Mouse (Mus musculus): ENCODE data around the gene Clptm1. TPM values are rescaled to one million over a fixed set of nuclear protein-coding genes. Genes with fewer than 3 reads are reported as not detected.

The Clptm1 gene
- total and polyA plus RNA-seq, 2 experiments from 2014 or later = 140 to 149 TPM

- H3K4me1 ChIP-seq (ENCODE audit: insufficient read depth, low read length) = no peaks in the 10 kb centered on the region
- TF ChIP-seq CTCF (IDR thresholded peaks at IDR 0.05) = no peak
- H3K27ac ChIP-seq (ENCODE audit: low read depth, low read length) = no peak overlapping the region
- H3K4me3 ChIP-seq (ENCODE audit: low read depth, low read length) = no peak overlapping the region
- DNase-seq (ENCODE audit: low spot score) = no peak
- no peak for ATAC-seq (ENCODE audit: low FRiP score)
- H3K9ac ChIP-seq (replicated peaks; ENCODE audit: low read length, poor library complexity, severe bottlenecking) = no peak overlapping the region
- H3K36me3 ChIP-seq (ENCODE audit: insufficient read depth, low read length) = no peaks in the 10 kb centered on the region
- no peaks in the 10 kb centered on the region for H3K9me3 ChIP-seq (ENCODE audit: low read length)
- no peak overlapping the region for H3K4me2 ChIP-seq (ENCODE audit: low read depth, low read length, poor library complexity, severe bottlenecking)
- H3K27me3 ChIP-seq (ENCODE audit: insufficient read depth, low read length) = no peaks in the 10 kb centered on the region
- 72% methylated on average over 3 of the region's 3 CpGs for WGBS
Observed at GRCm38 (mm10) chr7:19682979-19683378, 18.1 kb upstream of the Clptm1 start.

GRCm38 (mm10) chr7:19681202-19681694 is 16.4 kb upstream of the Clptm1 start, which contains the start of the genes Gm44805 and Apoc4:
Gene Gm44805 (minus strand): TSS chr7:19681423.
Gene Apoc4 (minus strand): TSS chr7:19681479.
- H3K4me1 ChIP-seq (ENCODE audit: insufficient read depth, low read length) = no peaks in the 10 kb centered on the region
- H3K27ac ChIP-seq (ENCODE audit: low read depth, low read length) = no peak within 1 kb of the TSS
- H3K36me3 ChIP-seq (ENCODE audit: insufficient read depth, low read length) = no peaks in the 10 kb centered on the region
- no peak within 1 kb of the TSS for H3K4me3 ChIP-seq (ENCODE audit: low read depth, low read length)
- TF ChIP-seq CTCF (IDR thresholded peaks at IDR 0.05) = no peak
- DNase-seq (ENCODE audit: low spot score) (no peak), ATAC-seq (ENCODE audit: low FRiP score) (no peak)
- no peak within 1 kb of the TSS for H3K9ac ChIP-seq (replicated peaks; ENCODE audit: low read length, poor library complexity, severe bottlenecking)
- H3K9me3 ChIP-seq (ENCODE audit: low read length) = no peaks in the 10 kb centered on the region
- WGBS = 56% methylated on average over 8 of the region's 8 CpGs
- no peaks in the 10 kb centered on the region for H3K27me3 ChIP-seq (ENCODE audit: insufficient read depth, low read length)
- H3K4me2 ChIP-seq (ENCODE audit: low read depth, low read length, poor library complexity, severe bottlenecking) = no peak within 1 kb of the TSS

- TF ChIP-seq CTCF (IDR thresholded peaks at IDR 0.05) = no peak
- H3K4me1 ChIP-seq (ENCODE audit: insufficient read depth, low read length) = no peaks in the 10 kb centered on the region
- H3K4me2 ChIP-seq (ENCODE audit: low read depth, low read length, poor library complexity, severe bottlenecking) = no peak overlapping the region
- H3K4me3 ChIP-seq (ENCODE audit: low read depth, low read length) = no peak overlapping the region
- WGBS = 93% methylated on average over 2 of the region's 2 CpGs
- DNase-seq (ENCODE audit: low spot score) (no peak), ATAC-seq (ENCODE audit: low FRiP score) (no peak)
- H3K27me3 ChIP-seq (ENCODE audit: insufficient read depth, low read length) = no peaks in the 10 kb centered on the region
- H3K9ac ChIP-seq (replicated peaks; ENCODE audit: low read length, poor library complexity, severe bottlenecking) = no peak overlapping the region
- no peak overlapping the region for H3K27ac ChIP-seq (ENCODE audit: low read depth, low read length)
- no peaks in the 10 kb centered on the region for H3K36me3 ChIP-seq (ENCODE audit: insufficient read depth, low read length)
- no peaks in the 10 kb centered on the region for H3K9me3 ChIP-seq (ENCODE audit: low read length)
Observed at GRCm38 (mm10) chr7:19680702-19681101, 15.9 kb upstream of the Clptm1 start.

- Histone ChIP-seq H3K4me1 (ENCODE audit: insufficient read depth, low read length) (no peaks in the 10 kb centered on the region), H3K4me2 (ENCODE audit: low read depth, low read length, poor library complexity, severe bottlenecking) (no peak overlapping the region), H3K4me3 (ENCODE audit: low read depth, low read length) (no peak overlapping the region), H3K27me3 (ENCODE audit: insufficient read depth, low read length) (no peaks in the 10 kb centered on the region), H3K36me3 (ENCODE audit: insufficient read depth, low read length) (no peaks in the 10 kb centered on the region), H3K9me3 (ENCODE audit: low read length) (no peaks in the 10 kb centered on the region), H3K9ac (replicated peaks; ENCODE audit: low read length, poor library complexity, severe bottlenecking) (no peak overlapping the region), H3K27ac (ENCODE audit: low read depth, low read length) (no peak overlapping the region)
- TF ChIP-seq CTCF (IDR thresholded peaks at IDR 0.05) = no peak
- no peak for DNase-seq (ENCODE audit: low spot score)
- ATAC-seq (ENCODE audit: low FRiP score) = no peak
- 75% methylated on average over 3 of the region's 3 CpGs for WGBS
Observed at GRCm38 (mm10) chr7:19678901-19679300, 14.1 kb upstream of the Clptm1 start.

- Histone ChIP-seq H3K36me3 (ENCODE audit: insufficient read depth, low read length) (no peaks in the 10 kb centered on the region), H3K9ac (replicated peaks; ENCODE audit: low read length, poor library complexity, severe bottlenecking) (no peak within 1 kb of the TSS), H3K4me2 (ENCODE audit: low read depth, low read length, poor library complexity, severe bottlenecking) (no peak within 1 kb of the TSS), H3K4me1 (ENCODE audit: insufficient read depth, low read length) (no peaks in the 10 kb centered on the region), H3K27me3 (ENCODE audit: insufficient read depth, low read length) (no peaks in the 10 kb centered on the region), H3K9me3 (ENCODE audit: low read length) (no peaks in the 10 kb centered on the region), H3K4me3 (ENCODE audit: low read depth, low read length) (no peak within 1 kb of the TSS), H3K27ac (ENCODE audit: low read depth, low read length) (no peak within 1 kb of the TSS)
- DNase-seq (ENCODE audit: low spot score) = no peak
- WGBS = 83% methylated on average over 8 of the region's 8 CpGs
- no peak for ATAC-seq (ENCODE audit: low FRiP score)
- no peak for TF ChIP-seq CTCF (IDR thresholded peaks at IDR 0.05)
Observed at GRCm38 (mm10) chr7:19677872-19678271, 13.0 kb upstream of the Clptm1 start, which contains the start of gene Apoc2. Gene Apoc2 (minus strand): TSS chr7:19677941.

GRCm38 (mm10) chr7:19676662-19677061 is 11.8 kb upstream of the Clptm1 start:
- ATAC-seq (ENCODE audit: low FRiP score) = no peak
- TF ChIP-seq CTCF (IDR thresholded peaks at IDR 0.05) = no peak
- Histone ChIP-seq H3K4me3 (ENCODE audit: low read depth, low read length) (no peak overlapping the region), H3K27me3 (ENCODE audit: insufficient read depth, low read length) (no peaks in the 10 kb centered on the region), H3K9ac (replicated peaks; ENCODE audit: low read length, poor library complexity, severe bottlenecking) (no peak overlapping the region), H3K4me2 (ENCODE audit: low read depth, low read length, poor library complexity, severe bottlenecking) (no peak overlapping the region), H3K4me1 (ENCODE audit: insufficient read depth, low read length) (no peaks in the 10 kb centered on the region), H3K9me3 (ENCODE audit: low read length) (no peaks in the 10 kb centered on the region), H3K27ac (ENCODE audit: low read depth, low read length) (no peak overlapping the region), H3K36me3 (ENCODE audit: insufficient read depth, low read length) (no peaks in the 10 kb centered on the region)
- DNase-seq (ENCODE audit: low spot score) = no peak
- WGBS = 81% methylated on average over 1 of the region's 1 CpGs
